Mouse (Mus musculus): Measurements from ENCODE around the gene Dhdds. TPM values are rescaled to one million over a fixed set of nuclear protein-coding genes. Genes with fewer than 3 reads are reported as not detected.

The Dhdds gene
- 49.7 and 49.8 TPM in 2 replicates for polyA plus RNA-seq (2015; fragmentation: Nextera tagmentation; extraction: Ambion mirVana)

DNA sequence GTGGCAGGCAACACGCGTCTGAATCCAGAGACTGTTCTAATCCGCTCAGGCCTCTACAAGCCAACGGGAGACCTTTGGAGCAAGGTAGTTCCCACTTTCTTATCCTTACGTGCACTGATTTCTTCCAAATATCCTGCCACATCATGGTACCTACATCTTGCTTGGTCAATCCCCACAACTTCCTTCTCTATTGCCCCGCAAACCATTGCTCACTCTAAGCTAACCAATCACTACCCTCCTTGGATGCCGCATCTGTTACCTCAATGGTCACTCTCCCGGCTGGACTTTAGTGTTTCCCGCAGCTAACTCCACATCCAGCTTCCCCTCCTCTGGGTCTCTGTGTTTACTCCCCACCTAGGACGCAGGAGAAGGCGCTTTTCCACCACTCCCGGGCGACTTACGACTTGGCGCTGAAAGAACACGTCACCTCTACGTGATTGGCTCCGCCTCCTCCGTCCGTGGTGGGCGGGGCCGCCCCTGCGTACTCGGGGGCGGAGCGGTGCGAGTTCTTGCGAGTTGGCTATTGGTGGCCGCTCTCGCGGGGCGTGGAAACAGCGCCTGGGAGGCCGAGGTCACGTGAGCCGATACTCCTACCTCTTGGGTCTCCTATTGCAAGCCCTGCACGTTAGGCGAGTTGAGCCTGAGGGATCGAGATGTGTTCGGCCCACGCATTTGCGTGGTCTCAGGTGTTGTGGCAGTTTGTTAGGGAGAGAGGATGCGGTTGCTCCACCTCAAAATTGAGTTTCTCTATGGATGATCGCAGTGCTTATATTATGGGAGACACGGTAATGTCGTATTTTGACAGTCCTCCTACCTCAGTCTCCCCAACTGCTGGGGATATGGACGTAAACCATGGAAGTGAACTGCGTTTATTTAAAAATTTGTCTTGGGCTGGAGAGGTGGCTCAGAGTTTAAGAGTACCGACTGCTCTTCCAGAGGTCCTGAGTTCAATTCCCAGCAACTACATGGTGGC is at the start of gene Dhdds:
Gene Dhdds (minus strand): TSS at position 453 of the 973 bp plus-strand sequence.
- ATAC-seq, result peak; percentile 99
- H3K36me3 ChIP-seq (ENCODE audit: control insufficient read depth, insufficient read depth, low read length), result peaks cover 3% of the 10 kb centered on the region; the same call in 1 of the 2 replicates
- no peaks in the 10 kb centered on the region for H3K27me3 ChIP-seq (replicated peaks; ENCODE audit: control insufficient read depth, insufficient read depth, low read length)
- H3K4me1 ChIP-seq (ENCODE audit: control insufficient read depth, insufficient read depth, low read depth, low read length), result peaks cover 8% of the 10 kb centered on the region
- peak within 1 kb of the TSS; percentile 60 for H3K4me3 ChIP-seq (ENCODE audit: low read length)
- peak within 1 kb of the TSS; percentile 57; the same call in 1 of the 2 replicates for H3K27ac ChIP-seq (ENCODE audit: low read depth, low read length)
- H3K9ac ChIP-seq (ENCODE audit: low read depth, low read length), result peak within 1 kb of the TSS; percentile 70
- H3K9me3 ChIP-seq (ENCODE audit: control insufficient read depth, low read length), result no peaks in the 10 kb centered on the region
- WGBS, result 1% methylated on average over 49 of the region's 49 CpGs
- H3K4me2 ChIP-seq (ENCODE audit: low read length), result peak within 1 kb of the TSS; percentile 80

DNA sequence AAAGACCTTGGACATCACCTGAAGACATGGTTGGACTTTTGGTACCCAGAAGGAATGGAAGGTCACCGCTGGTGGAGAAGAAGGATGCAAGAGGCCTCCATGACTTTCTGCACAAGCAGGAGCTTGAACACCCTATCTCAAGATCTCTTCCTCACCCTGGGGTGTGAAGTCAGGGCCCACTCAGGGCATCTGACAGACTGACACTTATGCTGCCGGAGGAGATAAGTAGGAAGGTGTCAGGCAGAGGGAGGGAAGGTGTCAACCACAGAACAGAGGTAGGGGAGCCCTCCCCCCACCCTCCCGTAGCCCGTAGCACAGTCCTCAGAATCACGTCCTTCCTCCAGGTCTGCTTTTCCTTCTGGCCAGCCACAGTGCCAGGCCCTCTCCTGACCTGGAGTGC is 46.9 kb upstream of the Dhdds start:
- no peak overlapping the region for H3K9ac ChIP-seq (ENCODE audit: low read depth, low read length)
- H3K36me3 ChIP-seq (ENCODE audit: control insufficient read depth, insufficient read depth, low read length), result no peaks in the 10 kb centered on the region
- no peak overlapping the region for H3K4me2 ChIP-seq (ENCODE audit: low read length)
- H3K27me3 ChIP-seq (replicated peaks; ENCODE audit: control insufficient read depth, insufficient read depth, low read length), result no peaks in the 10 kb centered on the region
- no peak overlapping the region for H3K4me3 ChIP-seq (ENCODE audit: low read length)
- H3K9me3 ChIP-seq (ENCODE audit: control insufficient read depth, low read length), result no peaks in the 10 kb centered on the region
- H3K27ac ChIP-seq (ENCODE audit: low read depth, low read length), result no peak overlapping the region
- no peak for ATAC-seq
- WGBS, result 88% methylated on average over 5 of the region's 5 CpGs
- H3K4me1 ChIP-seq (ENCODE audit: control insufficient read depth, insufficient read depth, low read depth, low read length), result peaks cover 2% of the 10 kb centered on the region

DNA sequence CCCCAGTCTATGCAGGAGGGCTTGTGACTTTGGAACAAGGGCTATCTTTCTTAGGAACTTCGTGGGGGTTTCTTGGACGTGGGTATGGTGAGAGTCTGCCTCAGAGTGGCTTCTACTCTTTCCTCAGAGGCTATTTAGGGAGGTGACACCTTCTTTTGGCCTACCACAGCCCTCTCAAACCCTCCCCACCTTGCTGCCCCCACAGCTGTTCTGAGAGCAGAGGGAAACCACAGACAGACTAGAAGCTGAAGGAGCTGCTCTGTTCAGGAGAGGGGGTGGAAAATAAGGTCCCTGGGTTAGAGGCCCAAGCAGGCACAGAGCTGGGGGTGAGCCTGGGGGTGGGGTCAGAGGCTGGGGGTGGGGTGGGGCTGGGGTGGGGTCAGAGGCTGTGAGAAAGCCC is 42.3 kb upstream of the Dhdds start:
- H3K36me3 ChIP-seq (ENCODE audit: control insufficient read depth, insufficient read depth, low read length), result no peaks in the 10 kb centered on the region
- H3K4me3 ChIP-seq (ENCODE audit: low read length), result no peak overlapping the region
- no peaks in the 10 kb centered on the region for H3K9me3 ChIP-seq (ENCODE audit: control insufficient read depth, low read length)
- 61% methylated on average over 2 of the region's 2 CpGs for WGBS
- H3K4me2 ChIP-seq (ENCODE audit: low read length), result no peak overlapping the region
- no peak overlapping the region for H3K9ac ChIP-seq (ENCODE audit: low read depth, low read length)
- no peak overlapping the region for H3K27ac ChIP-seq (ENCODE audit: low read depth, low read length)
- no peaks in the 10 kb centered on the region for H3K4me1 ChIP-seq (ENCODE audit: control insufficient read depth, insufficient read depth, low read depth, low read length)
- H3K27me3 ChIP-seq (replicated peaks; ENCODE audit: control insufficient read depth, insufficient read depth, low read length), result no peaks in the 10 kb centered on the region
- no peak for ATAC-seq

DNA sequence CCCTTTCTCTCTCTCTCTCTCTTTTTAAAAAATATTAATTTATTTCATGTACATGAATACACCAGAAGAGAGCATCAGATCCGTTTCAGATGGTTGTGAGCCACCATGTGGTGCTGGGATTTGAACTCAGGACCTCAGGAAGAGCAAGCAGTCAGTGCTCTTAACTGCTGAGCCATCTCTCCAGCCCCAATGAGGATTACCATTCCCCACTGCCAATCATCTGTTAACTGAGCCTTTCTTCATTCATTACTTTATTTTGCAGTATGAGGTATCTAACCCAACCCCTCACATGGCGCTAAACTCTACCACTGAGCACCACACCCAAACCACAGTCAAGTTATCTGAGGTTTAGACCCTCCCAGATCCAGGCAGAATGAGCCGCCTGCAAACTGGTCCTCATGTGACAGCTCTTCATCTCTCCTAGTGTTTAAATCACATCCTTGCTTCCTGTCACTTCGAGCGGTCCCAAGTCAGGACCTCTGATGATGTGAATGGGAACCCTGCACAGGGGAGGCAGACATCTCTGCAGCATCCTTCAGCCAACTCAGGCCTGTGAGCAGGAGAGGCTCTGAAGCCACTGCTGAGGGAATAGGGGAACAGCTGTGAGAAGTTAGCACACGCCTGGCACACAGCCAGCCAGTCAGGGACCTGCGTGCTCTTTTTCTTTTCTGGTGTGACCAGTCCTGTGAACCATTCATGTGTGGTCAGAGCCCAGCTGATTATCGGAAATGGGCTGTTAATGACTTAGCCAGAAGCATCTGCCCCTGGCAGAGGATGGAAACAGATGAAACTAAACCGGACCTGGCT is 40.8 kb upstream of the Dhdds start:
- no peaks in the 10 kb centered on the region for H3K36me3 ChIP-seq (ENCODE audit: control insufficient read depth, insufficient read depth, low read length)
- ATAC-seq, result no peak
- H3K27ac ChIP-seq (ENCODE audit: low read depth, low read length), result no peak overlapping the region

DNA sequence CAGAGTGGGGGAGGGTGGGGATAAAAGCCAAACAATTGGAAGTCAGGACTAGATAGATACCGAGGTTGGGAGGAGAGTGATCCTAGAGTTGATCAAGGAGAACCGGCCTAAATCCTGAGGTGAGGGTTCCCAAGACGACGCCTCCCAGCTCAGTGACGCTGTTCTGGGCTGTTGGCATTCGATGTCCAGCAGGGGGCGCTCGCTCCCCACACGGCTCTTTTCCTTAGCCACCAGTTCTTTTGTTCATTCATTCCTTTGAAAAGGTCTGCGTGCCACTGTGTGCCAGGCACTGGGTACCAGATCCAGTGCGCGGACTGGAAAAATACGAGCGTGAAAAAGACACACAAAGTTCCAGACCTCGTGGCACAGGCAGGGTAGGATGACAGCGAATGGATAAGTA is 35.2 kb upstream of the Dhdds start:
- H3K36me3 ChIP-seq (ENCODE audit: control insufficient read depth, insufficient read depth, low read length), result no peaks in the 10 kb centered on the region
- H3K9ac ChIP-seq (ENCODE audit: low read depth, low read length), result no peak overlapping the region
- ATAC-seq, result peak; percentile 65; the same call in 1 of the 2 replicates
- H3K4me2 ChIP-seq (ENCODE audit: low read length), result peak overlapping the region; percentile 27; the same call in 1 of the 2 replicates
- H3K9me3 ChIP-seq (ENCODE audit: control insufficient read depth, low read length), result no peaks in the 10 kb centered on the region
- H3K27me3 ChIP-seq (replicated peaks; ENCODE audit: control insufficient read depth, insufficient read depth, low read length), result no peaks in the 10 kb centered on the region
- no peaks in the 10 kb centered on the region for H3K4me1 ChIP-seq (ENCODE audit: control insufficient read depth, insufficient read depth, low read depth, low read length)
- H3K4me3 ChIP-seq (ENCODE audit: low read length), result no peak overlapping the region
- no peak overlapping the region for H3K27ac ChIP-seq (ENCODE audit: low read depth, low read length)
- WGBS, result 5% methylated on average over 16 of the region's 16 CpGs

More for the DNA sequence above, 40.8 kb upstream of the Dhdds start:
- H3K4me3 ChIP-seq (ENCODE audit: low read length), result no peak overlapping the region
- WGBS, result 46% methylated on average over 9 of the region's 9 CpGs
- no peaks in the 10 kb centered on the region for H3K4me1 ChIP-seq (ENCODE audit: control insufficient read depth, insufficient read depth, low read depth, low read length)
- H3K27me3 ChIP-seq (replicated peaks; ENCODE audit: control insufficient read depth, insufficient read depth, low read length), result no peaks in the 10 kb centered on the region
- no peak overlapping the region for H3K4me2 ChIP-seq (ENCODE audit: low read length)
- no peak overlapping the region for H3K9ac ChIP-seq (ENCODE audit: low read depth, low read length)
- no peaks in the 10 kb centered on the region for H3K9me3 ChIP-seq (ENCODE audit: control insufficient read depth, low read length)

DNA sequence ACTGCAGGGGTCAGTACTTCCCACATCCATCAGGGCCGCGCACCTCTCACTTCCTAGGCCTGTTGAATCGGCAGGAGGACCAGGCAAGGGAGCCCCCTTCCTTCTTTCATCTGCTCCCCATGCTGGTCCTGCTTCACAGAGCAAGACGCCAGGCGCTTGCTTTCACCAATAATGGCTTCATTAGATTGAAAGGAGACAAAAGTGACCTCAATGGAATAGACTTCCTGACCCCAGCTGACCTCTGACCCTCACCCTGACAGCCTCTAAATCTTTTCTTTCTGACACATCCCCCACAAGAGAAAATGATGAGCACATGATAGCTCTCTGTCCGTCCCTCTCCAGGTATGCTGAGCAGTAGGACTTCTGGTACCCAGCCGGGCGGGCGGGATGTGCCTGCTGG is 25.1 kb upstream of the Dhdds start:
- no peak for ATAC-seq
- no peak overlapping the region for H3K4me3 ChIP-seq (ENCODE audit: low read length)
- no peaks in the 10 kb centered on the region for H3K9me3 ChIP-seq (ENCODE audit: control insufficient read depth, low read length)
- no peak overlapping the region for H3K9ac ChIP-seq (ENCODE audit: low read depth, low read length)
- WGBS, result 18% methylated on average over 9 of the region's 9 CpGs
- H3K36me3 ChIP-seq (ENCODE audit: control insufficient read depth, insufficient read depth, low read length), result no peaks in the 10 kb centered on the region
- no peak overlapping the region for H3K27ac ChIP-seq (ENCODE audit: low read depth, low read length)
- no peaks in the 10 kb centered on the region for H3K4me1 ChIP-seq (ENCODE audit: control insufficient read depth, insufficient read depth, low read depth, low read length)
- H3K27me3 ChIP-seq (replicated peaks; ENCODE audit: control insufficient read depth, insufficient read depth, low read length), result peaks cover 5% of the 10 kb centered on the region; the same call in 1 of the 2 replicates
- no peak overlapping the region for H3K4me2 ChIP-seq (ENCODE audit: low read length)

DNA sequence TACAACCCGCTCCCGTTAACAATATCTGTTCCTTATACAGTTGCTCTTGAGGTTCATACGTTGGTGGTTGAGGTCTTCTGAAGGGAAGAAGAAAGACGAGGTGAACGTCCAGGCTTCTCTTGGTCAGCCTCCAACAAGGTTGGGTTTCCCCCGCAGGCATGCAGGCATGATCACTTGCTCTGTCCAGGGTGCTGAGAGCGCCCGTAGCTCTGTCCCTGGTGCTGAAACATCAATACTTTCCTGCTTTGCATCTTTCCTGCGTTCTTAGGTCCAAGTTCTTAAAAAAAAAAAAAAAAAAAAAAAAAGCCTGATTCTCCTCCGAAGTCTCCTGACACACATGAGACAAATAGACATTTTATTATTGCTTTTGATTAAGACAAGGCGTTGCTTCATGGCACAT is 19.9 kb upstream of the Dhdds start:
- peak overlapping the region; percentile 35; the same call in 1 of the 2 replicates for H3K4me3 ChIP-seq (ENCODE audit: low read length)
- no peak overlapping the region for H3K9ac ChIP-seq (ENCODE audit: low read depth, low read length)
- no peak for ATAC-seq
- 7% methylated on average over 11 of the region's 11 CpGs for WGBS
- H3K4me2 ChIP-seq (ENCODE audit: low read length), result peak overlapping the region; percentile 70
- H3K36me3 ChIP-seq (ENCODE audit: control insufficient read depth, insufficient read depth, low read length), result no peaks in the 10 kb centered on the region
- no peak overlapping the region for H3K27ac ChIP-seq (ENCODE audit: low read depth, low read length)
- no peaks in the 10 kb centered on the region for H3K9me3 ChIP-seq (ENCODE audit: control insufficient read depth, low read length)
- H3K27me3 ChIP-seq (replicated peaks; ENCODE audit: control insufficient read depth, insufficient read depth, low read length), result peaks cover 20% of the 10 kb centered on the region
- H3K4me1 ChIP-seq (ENCODE audit: control insufficient read depth, insufficient read depth, low read depth, low read length), result peaks cover 18% of the 10 kb centered on the region

DNA sequence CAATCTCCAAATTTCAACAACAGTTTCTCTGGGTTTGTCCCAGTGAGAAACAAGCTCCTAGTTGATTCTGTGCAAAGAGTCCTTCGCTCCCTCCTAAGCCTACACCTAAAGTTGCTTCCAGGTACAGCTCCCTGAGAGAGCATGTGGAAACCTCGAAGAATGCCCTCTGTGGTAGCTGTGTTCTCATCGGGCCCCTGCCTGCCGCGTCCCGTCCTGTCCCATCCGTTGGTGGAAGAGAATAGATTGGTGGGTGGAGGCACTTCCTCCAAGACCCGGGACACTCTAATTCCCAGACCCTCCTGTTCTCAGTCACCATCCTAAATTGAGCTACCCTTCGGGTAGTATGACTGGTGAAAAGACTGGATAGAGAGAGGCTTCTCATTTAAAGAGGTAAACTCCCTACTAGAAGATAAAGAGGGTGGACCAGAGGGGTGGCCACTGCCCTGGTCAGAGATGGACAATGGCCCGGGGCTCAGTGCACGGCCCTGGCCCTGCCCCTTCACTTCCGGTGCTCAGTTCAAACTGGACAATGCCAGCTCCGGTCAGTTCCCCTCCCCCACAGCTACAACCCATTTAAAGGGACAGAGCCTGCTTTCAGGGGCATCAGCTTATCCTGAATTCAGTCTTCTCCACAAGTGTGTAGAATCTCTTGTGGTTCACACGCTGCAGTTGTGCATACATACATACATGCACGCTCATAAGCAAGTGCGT is 19.1 kb upstream of the Dhdds start:
- WGBS, result 2% methylated on average over 16 of the region's 16 CpGs
- peaks cover 20% of the 10 kb centered on the region for H3K27me3 ChIP-seq (replicated peaks; ENCODE audit: control insufficient read depth, insufficient read depth, low read length)
- H3K27ac ChIP-seq (ENCODE audit: low read depth, low read length), result peak overlapping the region; percentile 31; the same call in 1 of the 2 replicates
- H3K9ac ChIP-seq (ENCODE audit: low read depth, low read length), result peak overlapping the region; percentile 47
- H3K9me3 ChIP-seq (ENCODE audit: control insufficient read depth, low read length), result no peaks in the 10 kb centered on the region
- H3K4me3 ChIP-seq (ENCODE audit: low read length), result peak overlapping the region; percentile 35
- H3K4me1 ChIP-seq (ENCODE audit: control insufficient read depth, insufficient read depth, low read depth, low read length), result peaks cover 18% of the 10 kb centered on the region
- H3K36me3 ChIP-seq (ENCODE audit: control insufficient read depth, insufficient read depth, low read length), result no peaks in the 10 kb centered on the region
- H3K4me2 ChIP-seq (ENCODE audit: low read length), result peak overlapping the region; percentile 70
- ATAC-seq, result peak; percentile 86

Measured in hindbrain, embryonic 16.5 days (tissue).